Mouse (Mus musculus): ENCODE measurements around the gene Spata7. TPM values are rescaled to one million over a fixed set of nuclear protein-coding genes. Genes with fewer than 3 reads are reported as not detected.

Spata7 gene
- polyA plus RNA-seq, 1 experiment from 2014 or later = 30.4 TPM

- WGBS = 96% methylated on average over 6 of the region's 6 CpGs
- Histone ChIP-seq H3K4me2 (no peak overlapping the region), H3K9me3 (no peaks in the 10 kb centered on the region), H3K27ac (no peak overlapping the region), H3K27me3 (no peaks in the 10 kb centered on the region), H3K9ac (no peak overlapping the region), H3K36me3 (peaks cover 35% of the 10 kb centered on the region), H3K4me1 (replicated peaks) (no peaks in the 10 kb centered on the region; the same call in 1 of the 2 replicates), H3K4me3 (no peak overlapping the region)
- ATAC-seq (ENCODE audit: low FRiP score) = no peak
These were observed 48.9 kb downstream of the Spata7 start for GRCm38 (mm10) chr12:98676861-98677260.

- Histone ChIP-seq H3K4me1 (replicated peaks) (no peaks in the 10 kb centered on the region; the same call in 1 of the 2 replicates), H3K27ac (no peak overlapping the region), H3K4me3 (no peak overlapping the region), H3K27me3 (no peaks in the 10 kb centered on the region), H3K9me3 (no peaks in the 10 kb centered on the region), H3K36me3 (peaks cover 40% of the 10 kb centered on the region), H3K4me2 (no peak overlapping the region), H3K9ac (no peak overlapping the region)
- 47% methylated on average over 14 of the region's 14 CpGs for WGBS
- ATAC-seq (ENCODE audit: low FRiP score) = no peak
These were observed 49.4 kb downstream of the Spata7 start for GRCm38 (mm10) chr12:98677336-98677735.

- H3K27me3 ChIP-seq = no peaks in the 10 kb centered on the region
- WGBS = 83% methylated on average over 15 of the region's 15 CpGs
- no peaks in the 10 kb centered on the region for H3K9me3 ChIP-seq
- H3K4me2 ChIP-seq = no peak overlapping the region
- H3K27ac ChIP-seq = no peak overlapping the region; the same call in 1 of the 2 replicates
- H3K4me3 ChIP-seq = no peak overlapping the region
- H3K9ac ChIP-seq = no peak overlapping the region
- peaks cover 43% of the 10 kb centered on the region for H3K36me3 ChIP-seq
- no peak for ATAC-seq (ENCODE audit: low FRiP score)
- no peaks in the 10 kb centered on the region; the same call in 1 of the 2 replicates for H3K4me1 ChIP-seq (replicated peaks)
These were observed 51.9 kb downstream of the Spata7 start for GRCm38 (mm10) chr12:98679906-98680305.

GRCm38 (mm10) chr12:98682196-98682595 is 54.2 kb downstream of the Spata7 start:
- Histone ChIP-seq H3K4me2 (no peak overlapping the region), H3K9me3 (no peaks in the 10 kb centered on the region), H3K4me3 (no peak overlapping the region), H3K27ac (no peak overlapping the region), H3K9ac (no peak overlapping the region), H3K4me1 (replicated peaks) (no peaks in the 10 kb centered on the region), H3K36me3 (peaks cover 47% of the 10 kb centered on the region), H3K27me3 (no peaks in the 10 kb centered on the region)
- no peak for ATAC-seq (ENCODE audit: low FRiP score)
- WGBS = 84% methylated on average over 15 of the region's 15 CpGs

GRCm38 (mm10) chr12:98683171-98683570 is 55.2 kb downstream of the Spata7 start:
- Histone ChIP-seq H3K27me3 (no peaks in the 10 kb centered on the region), H3K4me2 (no peak overlapping the region), H3K4me1 (replicated peaks) (no peaks in the 10 kb centered on the region), H3K4me3 (no peak overlapping the region), H3K36me3 (peaks cover 48% of the 10 kb centered on the region), H3K27ac (no peak overlapping the region), H3K9me3 (no peaks in the 10 kb centered on the region), H3K9ac (no peak overlapping the region)
- no peak for ATAC-seq (ENCODE audit: low FRiP score)
- 84% methylated on average over 11 of the region's 11 CpGs for WGBS

GRCm38 (mm10) chr12:98683574-98683973 is 55.6 kb downstream of the Spata7 start:
- H3K9ac ChIP-seq = no peak overlapping the region
- no peaks in the 10 kb centered on the region for H3K4me1 ChIP-seq (replicated peaks)
- H3K27me3 ChIP-seq = no peaks in the 10 kb centered on the region
- 82% methylated on average over 6 of the region's 6 CpGs for WGBS
- H3K9me3 ChIP-seq = no peaks in the 10 kb centered on the region
- no peak for ATAC-seq (ENCODE audit: low FRiP score)
- H3K4me2 ChIP-seq = no peak overlapping the region
- H3K4me3 ChIP-seq = no peak overlapping the region
- no peak overlapping the region for H3K27ac ChIP-seq
- peaks cover 48% of the 10 kb centered on the region for H3K36me3 ChIP-seq

- ATAC-seq (ENCODE audit: low FRiP score) = no peak
- H3K27me3 ChIP-seq = no peaks in the 10 kb centered on the region
- WGBS = 85% methylated on average over 8 of the region's 8 CpGs
- no peak overlapping the region for H3K4me3 ChIP-seq
- no peak overlapping the region for H3K27ac ChIP-seq
- no peaks in the 10 kb centered on the region for H3K9me3 ChIP-seq
- H3K4me1 ChIP-seq (replicated peaks) = no peaks in the 10 kb centered on the region
- H3K9ac ChIP-seq = no peak overlapping the region
- no peak overlapping the region for H3K4me2 ChIP-seq
- peaks cover 40% of the 10 kb centered on the region for H3K36me3 ChIP-seq
These were observed 62.3 kb downstream of the Spata7 start for GRCm38 (mm10) chr12:98690230-98690629.

- H3K9ac ChIP-seq = no peak overlapping the region
- ATAC-seq (ENCODE audit: low FRiP score) = no peak
- no peaks in the 10 kb centered on the region for H3K9me3 ChIP-seq
- H3K4me1 ChIP-seq (replicated peaks) = no peaks in the 10 kb centered on the region
- H3K36me3 ChIP-seq = peaks cover 20% of the 10 kb centered on the region
- 91% methylated on average over 5 of the region's 5 CpGs for WGBS
- H3K27ac ChIP-seq = no peak overlapping the region
- no peak overlapping the region for H3K4me2 ChIP-seq
- H3K27me3 ChIP-seq = no peaks in the 10 kb centered on the region
- H3K4me3 ChIP-seq = no peak overlapping the region
These were observed 69.2 kb downstream of the Spata7 start for GRCm38 (mm10) chr12:98697202-98697601.

- Histone ChIP-seq H3K9me3 (no peaks in the 10 kb centered on the region), H3K27ac (peak overlapping the region; percentile 49; the same call in 1 of the 2 replicates)
- ATAC-seq (ENCODE audit: low FRiP score) = no peak
These were observed 73.6 kb downstream of the Spata7 start for GRCm38 (mm10) chr12:98701564-98701963.

GRCm38 (mm10) chr12:98703554-98703953 is 75.6 kb downstream of the Spata7 start:
- ATAC-seq (ENCODE audit: low FRiP score) = no peak
- Histone ChIP-seq H3K9ac (no peak overlapping the region), H3K9me3 (no peaks in the 10 kb centered on the region), H3K4me2 (no peak overlapping the region), H3K36me3 (peaks cover 22% of the 10 kb centered on the region), H3K27ac (no peak overlapping the region), H3K27me3 (no peaks in the 10 kb centered on the region), H3K4me1 (replicated peaks) (no peaks in the 10 kb centered on the region), H3K4me3 (no peak overlapping the region)
- WGBS = 89% methylated on average over 2 of the region's 2 CpGs

More at GRCm38 (mm10) chr12:98701564-98701963, 73.6 kb downstream of the Spata7 start:
- Histone ChIP-seq H3K4me1 (replicated peaks) (no peaks in the 10 kb centered on the region), H3K36me3 (peaks cover 28% of the 10 kb centered on the region), H3K27me3 (no peaks in the 10 kb centered on the region), H3K9ac (no peak overlapping the region), H3K4me3 (no peak overlapping the region), H3K4me2 (no peak overlapping the region)
- 73% methylated on average over 9 of the region's 9 CpGs for WGBS

GRCm38 (mm10) chr12:98703961-98704360 is 76.0 kb downstream of the Spata7 start:
- Histone ChIP-seq H3K27ac (no peak overlapping the region), H3K27me3 (no peaks in the 10 kb centered on the region), H3K4me2 (no peak overlapping the region), H3K4me3 (no peak overlapping the region), H3K9ac (no peak overlapping the region), H3K9me3 (no peaks in the 10 kb centered on the region), H3K36me3 (peaks cover 21% of the 10 kb centered on the region), H3K4me1 (replicated peaks) (no peaks in the 10 kb centered on the region)
- no peak for ATAC-seq (ENCODE audit: low FRiP score)
- 77% methylated on average over 10 of the region's 10 CpGs for WGBS

- no peak overlapping the region for H3K4me3 ChIP-seq
- no peak overlapping the region for H3K9ac ChIP-seq
- H3K9me3 ChIP-seq = no peaks in the 10 kb centered on the region
- ATAC-seq (ENCODE audit: low FRiP score) = no peak
- peaks cover 5% of the 10 kb centered on the region; the same call in 1 of the 2 replicates for H3K4me1 ChIP-seq (replicated peaks)
- no peak overlapping the region for H3K4me2 ChIP-seq
- H3K27ac ChIP-seq = no peak overlapping the region
- WGBS = 75% methylated on average over 6 of the region's 6 CpGs
- H3K36me3 ChIP-seq = 0 out of 2 replicates have a peak, but pooled peaks cover 2% of the 10 kb centered on the region
- H3K27me3 ChIP-seq = no peaks in the 10 kb centered on the region
These were observed 84.9 kb downstream of the Spata7 start for GRCm38 (mm10) chr12:98712819-98713218.

GRCm38 (mm10) chr12:98713621-98714103 is 85.7 kb downstream of the Spata7 start:
- Histone ChIP-seq H3K36me3 (no peaks in the 10 kb centered on the region), H3K9ac (no peak overlapping the region), H3K4me3 (no peak overlapping the region), H3K27me3 (no peaks in the 10 kb centered on the region), H3K4me1 (replicated peaks) (peaks cover 5% of the 10 kb centered on the region; the same call in 1 of the 2 replicates), H3K9me3 (no peaks in the 10 kb centered on the region), H3K27ac (no peak overlapping the region), H3K4me2 (no peak overlapping the region)
- ATAC-seq (ENCODE audit: low FRiP score) = no peak
- WGBS = 62% methylated on average over 7 of the region's 7 CpGs

Measured in hindbrain, embryonic 13.5 days (tissue).